In genomic region chr19:34846005-34846404, GRCm38 (mm10) we compare ENCODE assay signal across 10 mouse cellular contexts. TPM values are rescaled to one million over a fixed set of nuclear protein-coding genes. Genes with fewer than 3 reads are reported as not detected.
DNase-seq lines count a peak whose midpoint lies in the region; ATAC-seq and TF ChIP-seq lines count a peak whose summit lies in the region.
"Had no signal": no experiment of that assay in that cellular context is flagged by ENCODE, and none has a peak within 500 bp of the region (broad histone marks: within the 10 kb centered on the region; RNA-seq: fewer than 3 reads in every experiment).

No protein-coding gene starts in this region.

- 21% methylated on average over 7 of the region's 7 CpGs for WGBS in lung, adult 2 months
- 57% methylated on average over 7 of the region's 7 CpGs for WGBS in intestine, embryonic 14.5 days
- WGBS in hindbrain, embryonic 16.5 days, result 64% methylated on average over 7 of the region's 7 CpGs

- H3K9me3 ChIP-seq in CH12.LX (replicated peaks; ENCODE audit: low read length), result no peaks in the 10 kb centered on the region
- H3K9me3 ChIP-seq in intestine, embryonic 14.5 days (ENCODE audit: control insufficient read depth, low read length), result no peaks in the 10 kb centered on the region
- no peaks in the 10 kb centered on the region for H3K9me3 ChIP-seq in megakaryocyte, embryonic 14.5 days
- H3K9me3 ChIP-seq in hindbrain, embryonic 16.5 days (ENCODE audit: control insufficient read depth, low read length), result no peaks in the 10 kb centered on the region

- no peaks in the 10 kb centered on the region for H3K79me2 ChIP-seq in CH12.LX (replicated peaks; ENCODE audit: control insufficient read depth, extremely low read depth, insufficient read depth, poor library complexity, severe bottlenecking)

- peak overlapping the region; percentile 33; the same call in 1 of the 2 replicates for H3K4me2 ChIP-seq in CH12.LX (ENCODE audit: insufficient read depth, low read depth, poor library complexity, severe bottlenecking)
- peak overlapping the region; percentile 30; the same call in 1 of the 2 replicates for H3K4me2 ChIP-seq in intestine, embryonic 14.5 days (ENCODE audit: low read length)
- H3K4me2 ChIP-seq in hindbrain, embryonic 16.5 days (ENCODE audit: low read length), result no peak overlapping the region
- H3K4me2 ChIP-seq: heart, embryonic 11.5 days had no signal

- peak; percentile 15 for DNase-seq in lung, adult 2 months
- no peak for DNase-seq in lung, postnatal 4 days
- DNase-seq in CH12.LX (ENCODE audit: extremely low read depth), result no peak
- DNase-seq in intestine, embryonic 14.5 days (ENCODE audit: low spot score), result no peak
- no peak for DNase-seq in right cerebral cortex, postnatal 10 days (ENCODE audit: low spot score in 2 of 2)
- DNase-seq: cerebellum, postnatal 14 days had no signal

- H3K9ac ChIP-seq in CH12.LX (ENCODE audit: insufficient read depth, low read depth), result no peak overlapping the region
- H3K9ac ChIP-seq in intestine, embryonic 14.5 days (ENCODE audit: low read length), result no peak overlapping the region
- no peak overlapping the region for H3K9ac ChIP-seq in hindbrain, embryonic 16.5 days (ENCODE audit: low read depth, low read length)

- no peak for TF ChIP-seq RAD21 in CH12.LX (IDR thresholded peaks at IDR 0.05; ENCODE audit: low read depth, low read length)

- no peaks in the 10 kb centered on the region for H3K36me3 ChIP-seq in CH12.LX (replicated peaks in 1 of 2; ENCODE audit: control insufficient read depth in 1 of 2, insufficient read depth in 1 of 2, low read length in 1 of 2)
- H3K36me3 ChIP-seq in intestine, embryonic 14.5 days (ENCODE audit: control insufficient read depth, insufficient read depth, low read length), result no peaks in the 10 kb centered on the region
- H3K36me3 ChIP-seq in megakaryocyte, embryonic 14.5 days (replicated peaks; ENCODE audit: low read length), result peaks cover 13% of the 10 kb centered on the region
- no peaks in the 10 kb centered on the region; the same call in 1 of the 2 replicates for H3K36me3 ChIP-seq in hindbrain, embryonic 16.5 days (ENCODE audit: control insufficient read depth, insufficient read depth, low read length)

- in situ Hi-C loops in CH12.LX (cut with MboI; ENCODE audit: low pct_ligation_motif_present, low pct_unique_long_range_greater_than_20kb, low sequenced_read_pairs), result no loop called here

- dilution Hi-C loops in CH12.LX (cut with MboI; ENCODE audit: extremely low pct_ligation_motif_present, extremely low pct_unique_long_range_greater_than_20kb, low sequenced_read_pairs), result no loop called here

- peaks cover 3% of the 10 kb centered on the region; the same call in 1 of the 2 replicates for H3K4me1 ChIP-seq in lung, adult 2 months (ENCODE audit: control insufficient read depth, insufficient read depth, low read length)
- peaks cover 0 to 13% of the 10 kb centered on the region in 2 experiments; a peak in 2 of 4 replicates for H3K4me1 ChIP-seq in CH12.LX (ENCODE audit: control insufficient read depth in 1 of 2, insufficient read depth in 2 of 2)
- H3K4me1 ChIP-seq in intestine, embryonic 14.5 days (replicated peaks; ENCODE audit: control insufficient read depth, insufficient read depth, low read length), result 0 out of 2 replicates have a peak, but pooled peaks cover 4% of the 10 kb centered on the region
- H3K4me1 ChIP-seq in megakaryocyte, embryonic 14.5 days, result peaks cover 73% of the 10 kb centered on the region
- H3K4me1 ChIP-seq in hindbrain, embryonic 16.5 days (ENCODE audit: control insufficient read depth, insufficient read depth, low read depth, low read length), result no peaks in the 10 kb centered on the region

- TF ChIP-seq EP300 in CH12.LX (IDR thresholded peaks at IDR 0.05; ENCODE audit: low read length), result no peak

- H3K4me3 ChIP-seq in lung, adult 2 months (replicated peaks; ENCODE audit: extremely low read depth, low read depth, low read length), result peak overlapping the region; percentile 19
- H3K4me3 ChIP-seq in CH12.LX (replicated peaks in 1 of 3; ENCODE audit: low read depth in 2 of 3, low read length in 2 of 3, poor library complexity in 1 of 3), result peak overlapping the region in 1 of 3 experiments; percentile 30
- no peak overlapping the region for H3K4me3 ChIP-seq in intestine, embryonic 14.5 days (ENCODE audit: low read depth, low read length)
- peak overlapping the region; percentile 87 for H3K4me3 ChIP-seq in megakaryocyte, embryonic 14.5 days (replicated peaks)
- no peak overlapping the region for H3K4me3 ChIP-seq in hindbrain, embryonic 16.5 days (ENCODE audit: low read length)
- H3K4me3 ChIP-seq: layer of hippocampus, adult 2 months had no signal

- no peaks in the 10 kb centered on the region for H3K27me3 ChIP-seq in CH12.LX (replicated peaks)
- no peaks in the 10 kb centered on the region for H3K27me3 ChIP-seq in intestine, embryonic 14.5 days (replicated peaks; ENCODE audit: control insufficient read depth, insufficient read depth, low read length)
- H3K27me3 ChIP-seq in megakaryocyte, embryonic 14.5 days (replicated peaks), result no peaks in the 10 kb centered on the region
- H3K27me3 ChIP-seq in hindbrain, embryonic 16.5 days (replicated peaks; ENCODE audit: control insufficient read depth, insufficient read depth, low read length), result no peaks in the 10 kb centered on the region

- H3K27ac ChIP-seq in CH12.LX (ENCODE audit: insufficient read depth, low read depth), result no peak overlapping the region
- H3K27ac ChIP-seq in intestine, embryonic 14.5 days (ENCODE audit: low read depth), result no peak overlapping the region
- H3K27ac ChIP-seq in hindbrain, embryonic 16.5 days (ENCODE audit: low read depth, low read length), result no peak overlapping the region
- H3K27ac ChIP-seq: layer of hippocampus, adult 2 months had no signal

- 0 out of 2 replicates have a peak, but pooled peaks have one; percentile 18 for ATAC-seq in intestine, embryonic 14.5 days (replicated peaks; ENCODE audit: low FRiP score, low TSS enrichment, low read depth)
- ATAC-seq in hindbrain, embryonic 16.5 days, result no peak

- no peak for TF ChIP-seq CTCF in lung, adult 2 months (IDR thresholded peaks at IDR 0.05; ENCODE audit: insufficient read depth, low read length)
- no peak for TF ChIP-seq CTCF in CH12.LX (conservative IDR thresholded peaks at IDR 0.05 in 1 of 2, IDR thresholded peaks at IDR 0.05 in 1 of 2; ENCODE audit: low read depth in 2 of 2, low read length in 2 of 2)

- no peak for TF ChIP-seq POLR2A in lung, adult 2 months (IDR thresholded peaks at IDR 0.05; ENCODE audit: borderline replicate concordance, extremely low read depth, low read depth, low read length)
- TF ChIP-seq POLR2A in CH12.LX (IDR thresholded peaks at IDR 0.05; ENCODE audit: low read depth, low read length), result no peak

TF ChIP-seq in CH12.LX, 34 proteins besides CTCF, POLR2A, EP300 and RAD21:
- no peak for TF ChIP-seq TBP (conservative IDR thresholded peaks at IDR 0.05; ENCODE audit: low read depth, low read length)
- TF ChIP-seq RCOR1 (conservative IDR thresholded peaks at IDR 0.05; ENCODE audit: low read depth, low read length), result no peak
- TF ChIP-seq ZKSCAN1 (IDR thresholded peaks at IDR 0.05; ENCODE audit: borderline replicate concordance, low read depth, low read length), result no peak
- TF ChIP-seq MAX (IDR thresholded peaks at IDR 0.05; ENCODE audit: low read length), result no peak
- TF ChIP-seq UBTF (IDR thresholded peaks at IDR 0.05; ENCODE audit: low read depth, low read length), result no peak
- TF ChIP-seq SMC3 (IDR thresholded peaks at IDR 0.05; ENCODE audit: low read depth, low read length), result no peak
- no peak for TF ChIP-seq MYC (IDR thresholded peaks at IDR 0.05; ENCODE audit: low read depth, low read length)
- TF ChIP-seq E2F4 (IDR thresholded peaks at IDR 0.05; ENCODE audit: insufficient replicate concordance, low read depth, low read length), result no peak
- no peak for TF ChIP-seq ETS1 (conservative IDR thresholded peaks at IDR 0.05; ENCODE audit: low read depth, low read length)
- TF ChIP-seq SIN3A (IDR thresholded peaks at IDR 0.05; ENCODE audit: low read length), result no peak
- TF ChIP-seq ZC3H11A (IDR thresholded peaks at IDR 0.05; ENCODE audit: low read depth, low read length), result no peak
- TF ChIP-seq NRF1 (IDR thresholded peaks at IDR 0.05; ENCODE audit: low read depth, low read length), result no peak
- no peak for TF ChIP-seq GABPA (IDR thresholded peaks at IDR 0.05; ENCODE audit: insufficient replicate concordance, low read depth, low read length)
- TF ChIP-seq MXI1 (IDR thresholded peaks at IDR 0.05; ENCODE audit: low read depth, low read length), result no peak
- TF ChIP-seq ELF1 (IDR thresholded peaks at IDR 0.05; ENCODE audit: low read depth, low read length), result no peak

RNA-seq across cellular contexts. Expression of gene Pank1, which starts 33.2 kb away (rescaled TPM):
- 1.4 and 2.6 TPM in 2 replicates for polyA plus RNA-seq in lung, adult 2 months (2012; rRNA removed)
- total RNA-seq in CH12.LX (2012; rRNA removed) (1.7 and 1.8 TPM in 2 replicates), CH12.LX (2014; rRNA removed) (3.2 and 3.3 TPM in 2 replicates)
- polyA plus RNA-seq in CH12.LX (2012; ENCODE audit: insufficient read length, low read depth), result 2.9 and 3.2 TPM in 2 replicates
- polyA plus RNA-seq in intestine, embryonic 14.5 days (2014; fragmentation: Nextera tagmentation; extraction: Ambion mirVana), result 9.3 and 10.6 TPM in 2 replicates
- 0.79 and 1.5 TPM in 2 replicates for polyA plus RNA-seq in megakaryocyte, embryonic 14.5 days (2012; ENCODE audit: insufficient read depth, low replicate concordance)
- polyA plus RNA-seq in hindbrain, embryonic 16.5 days (2015; fragmentation: Nextera tagmentation; extraction: Ambion mirVana), result 8.5 and 9.3 TPM in 2 replicates

Comparison
In these comparisons a context has a peak if more than half of its experiments do, and no peak if none do; other contexts are left out.
1. H3K4me3 ChIP-seq: peak in lung, adult 2 months (single experiment) and megakaryocyte, embryonic 14.5 days (single experiment); none in intestine, embryonic 14.5 days (single experiment) and hindbrain, embryonic 16.5 days (single experiment).